Mouse (Mus musculus) intestine, embryonic 16.5 days (tissue): ENCODE data around the gene Ptpn7. TPM values are rescaled to one million over a fixed set of nuclear protein-coding genes. Genes with fewer than 3 reads are reported as not detected.
"Not testable (repeated sequence)": the region's sequence is repeated elsewhere in the genome, so short reads cannot be mapped to it uniquely, and the experiment has no call there.

Experiments
- ATAC-seq: fragments of 200-750 bp; cut with Nextera tagmentation; 2 replicates; pipeline ENCODE4 v1.8.0; 2017; ENCODE audit warnings: moderate TSS enrichment, moderate library complexity
- H3K27ac ChIP-seq: fragments of 300-500 bp; sonication (generic); 2 replicates; pipeline ENCODE4 v1.5.1; 2014; ENCODE audit warnings: mild to moderate bottlenecking, low read length
- H3K27me3 ChIP-seq: fragments of 300-500 bp; sonication (generic); replicated peaks from 2 replicates; pipeline ENCODE4 v1.6.1; 2014; ENCODE audit warnings: low read length, control low read depth, mixed read lengths; ENCODE audit not compliant: control insufficient read depth, insufficient read depth
- H3K36me3 ChIP-seq: fragments of 300-500 bp; sonication (generic); 2 replicates; pipeline ENCODE4 v1.6.1; 2014; ENCODE audit warnings: low read length, control low read depth; ENCODE audit not compliant: control insufficient read depth, insufficient read depth
- H3K4me1 ChIP-seq: fragments of 300-500 bp; sonication (generic); 2 replicates; pipeline ENCODE4 v1.6.1; 2014; ENCODE audit warnings: low read length, control low read depth, mixed read lengths; ENCODE audit not compliant: control insufficient read depth, insufficient read depth
- H3K4me2 ChIP-seq: fragments of 300-500 bp; sonication (generic); 2 replicates; pipeline ENCODE4 v1.6.1; 2014; ENCODE audit warnings: low read depth, low read length, control low read depth
- H3K4me3 ChIP-seq: fragments of 300-500 bp; sonication (generic); 2 replicates; pipeline ENCODE4 v1.5.1; 2014; ENCODE audit warnings: mild to moderate bottlenecking, low read length
- H3K9ac ChIP-seq: fragments of 300-500 bp; sonication (generic); 2 replicates; pipeline ENCODE4 v1.6.1; 2014; ENCODE audit warnings: low read depth, low read length
- H3K9me3 ChIP-seq: fragments of 300-500 bp; sonication (generic); 2 replicates; pipeline ENCODE4 v1.6.1; 2016; ENCODE audit warnings: low read length, control low read depth; ENCODE audit not compliant: control insufficient read depth
- WGBS: fragments of 180-500 bp; shearing (Covaris S2); extraction: QIAGEN DNeasy Blood & Tissue Kit; methylation state at CpG from one replicate; pipeline ENCODE4 v1.1.7; 2014; 5-methylcytosine and 5-hydroxymethylcytosine counted together
- polyA plus RNA-seq: library from polyadenylated mRNA; unstranded; fragments of >200 nt; fragmentation: Nextera tagmentation; extraction: Ambion mirVana; gene quantifications from 2 replicates; pipeline ENCODE4 v1.2.1, GENCODE M21; 2015

Gene Ptpn7
- polyA plus RNA-seq, 1 experiment from 2014 or later, result 2.9 TPM

DNA sequence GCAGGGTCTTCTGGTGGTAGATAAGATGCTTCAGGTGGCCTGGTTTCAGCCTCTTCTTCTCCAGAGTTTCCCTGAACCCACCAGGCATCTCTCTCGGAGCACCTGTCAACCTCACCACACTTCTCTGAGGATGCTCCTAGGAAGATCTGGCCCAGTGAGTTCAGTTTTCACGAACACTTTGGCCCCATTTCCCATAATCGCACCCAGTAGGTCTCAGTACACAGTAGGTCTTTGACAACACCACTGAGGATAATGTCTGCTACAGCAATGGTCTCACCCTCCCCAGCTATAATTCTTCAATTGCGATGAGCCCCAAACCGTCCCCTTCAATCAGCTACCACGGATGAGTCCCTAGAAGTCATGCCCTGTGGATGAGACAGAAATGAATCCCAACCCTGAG is 35.1 kb upstream of the Ptpn7 start:
- no peak overlapping the region for H3K4me3 ChIP-seq
- no peaks in the 10 kb centered on the region for H3K4me1 ChIP-seq
- H3K27ac ChIP-seq, result no peak overlapping the region
- ATAC-seq, result no peak
- H3K9ac ChIP-seq, result no peak overlapping the region
- H3K4me2 ChIP-seq, result no peak overlapping the region
- peaks cover 7% of the 10 kb centered on the region; the same call in 1 of the 2 replicates for H3K27me3 ChIP-seq
- WGBS, result 92% methylated on average over 6 of the region's 6 CpGs
- no peaks in the 10 kb centered on the region for H3K36me3 ChIP-seq
- H3K9me3 ChIP-seq, result no peaks in the 10 kb centered on the region

DNA sequence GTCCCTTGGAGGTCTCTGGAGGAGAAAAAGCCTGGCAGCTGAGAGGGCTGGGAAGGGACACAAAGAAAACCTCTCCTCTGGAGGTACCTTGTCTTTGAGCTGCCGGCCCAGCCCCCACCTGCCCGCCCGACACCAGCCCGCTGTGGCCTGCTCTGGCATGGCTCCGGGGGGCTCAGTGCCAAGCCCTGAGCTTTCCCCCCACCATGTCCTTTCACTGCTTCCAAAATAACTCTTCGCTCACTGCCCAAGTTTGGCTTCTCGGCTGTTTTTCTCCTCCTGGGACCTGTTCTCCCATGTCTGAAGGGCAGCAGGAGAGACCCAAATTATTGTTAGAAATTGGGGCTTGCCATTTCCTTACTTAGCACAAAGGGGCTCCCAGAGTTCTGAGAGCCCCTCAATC is 34.1 kb upstream of the Ptpn7 start:
- Histone ChIP-seq H3K27me3 (peaks cover 14% of the 10 kb centered on the region; the same call in 1 of the 2 replicates), H3K4me2 (no peak overlapping the region), H3K4me3 (no peak overlapping the region), H3K9ac (no peak overlapping the region), H3K9me3 (no peaks in the 10 kb centered on the region), H3K36me3 (no peaks in the 10 kb centered on the region), H3K4me1 (no peaks in the 10 kb centered on the region), H3K27ac (no peak overlapping the region)
- no peak for ATAC-seq
- WGBS, result 95% methylated on average over 7 of the region's 7 CpGs

DNA sequence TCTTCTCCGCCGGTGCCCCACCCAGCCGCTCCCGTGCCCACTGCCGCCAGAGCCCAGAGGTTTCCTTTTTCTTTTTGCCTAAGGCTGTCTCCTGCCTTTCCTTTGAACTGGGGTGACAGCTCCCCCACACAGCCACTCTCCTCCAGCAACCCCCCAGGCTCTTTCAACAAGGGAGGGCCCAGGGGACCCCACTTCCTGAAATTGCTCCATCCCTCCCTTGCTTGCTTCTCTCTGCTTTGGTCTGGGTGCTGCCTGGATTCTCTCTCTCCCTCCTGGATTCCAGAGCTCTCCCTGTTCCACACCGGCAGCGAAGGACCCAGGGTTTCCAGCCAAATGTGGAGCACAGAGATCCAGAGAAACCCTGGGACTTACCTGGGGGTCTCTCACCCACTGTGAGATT is 32.1 kb upstream of the Ptpn7 start:
- H3K27ac ChIP-seq, result no peak overlapping the region
- H3K36me3 ChIP-seq, result no peaks in the 10 kb centered on the region
- H3K9me3 ChIP-seq, result no peaks in the 10 kb centered on the region
- no peak overlapping the region for H3K4me3 ChIP-seq
- no peak overlapping the region for H3K9ac ChIP-seq
- H3K4me2 ChIP-seq, result no peak overlapping the region
- peaks cover 7% of the 10 kb centered on the region for H3K4me1 ChIP-seq
- 51% methylated on average over 7 of the region's 7 CpGs for WGBS
- no peak for ATAC-seq
- H3K27me3 ChIP-seq, result peaks cover 33% of the 10 kb centered on the region

DNA sequence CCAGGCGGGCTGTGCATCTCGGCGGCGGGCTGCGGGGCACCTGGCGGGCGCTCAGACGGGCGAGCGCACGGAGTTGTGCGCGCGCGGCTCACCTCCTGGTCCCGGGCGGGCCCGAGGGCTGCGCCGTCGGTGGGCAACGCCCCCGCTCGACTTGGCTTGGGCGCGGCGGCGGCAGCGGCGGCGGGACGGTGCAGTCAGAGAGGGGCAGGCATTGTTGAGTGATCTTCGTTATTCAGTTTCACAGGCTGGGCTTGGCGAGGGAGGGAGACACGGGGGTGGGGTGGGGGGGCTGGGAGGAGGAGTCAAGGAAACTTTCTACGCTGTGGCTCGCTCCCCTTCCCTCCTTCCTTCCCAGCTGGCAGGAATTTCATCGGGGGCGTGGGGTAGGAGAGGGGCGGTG is 27.4 kb upstream of the Ptpn7 start, which contains the start of gene Lgr6:
TSS of gene Lgr6 (minus strand) at position 153 of the 400 bp plus-strand sequence.
- 0% methylated on average over 38 of the region's 40 CpGs for WGBS
- Histone ChIP-seq H3K9ac (0 out of 2 replicates have a peak within 1 kb of the TSS, but pooled peaks have one; percentile 31), H3K27me3 (peaks cover 42% of the 10 kb centered on the region)

DNA sequence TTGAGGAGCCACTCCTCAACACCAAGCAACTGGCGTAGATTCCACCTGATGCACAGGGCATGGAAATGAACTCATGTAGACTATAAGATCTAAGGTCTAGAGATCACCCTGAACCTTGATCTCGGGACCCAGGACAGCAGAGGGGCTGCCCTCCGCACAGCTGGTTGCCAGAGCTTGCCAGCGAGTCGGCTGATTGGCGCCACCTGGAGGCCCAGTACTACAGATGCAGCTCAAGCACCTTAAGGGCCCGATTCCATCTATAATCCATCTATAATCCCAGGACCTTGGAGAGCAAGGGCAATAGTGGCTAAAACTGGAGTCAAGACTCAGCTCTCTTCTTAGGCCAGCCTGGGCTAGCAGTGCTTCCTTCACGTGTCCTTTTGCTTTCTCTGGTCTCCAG is 26.5 kb upstream of the Ptpn7 start:
- no peak overlapping the region for H3K9ac ChIP-seq
- H3K27ac ChIP-seq, result no peak overlapping the region
- no peaks in the 10 kb centered on the region for H3K36me3 ChIP-seq
- peaks cover 8% of the 10 kb centered on the region for H3K4me1 ChIP-seq
- no peak overlapping the region for H3K4me2 ChIP-seq
- no peaks in the 10 kb centered on the region for H3K9me3 ChIP-seq
- WGBS, result 1% methylated on average over 8 of the region's 8 CpGs
- peak; percentile 26 for ATAC-seq
- H3K4me3 ChIP-seq, result no peak overlapping the region
- H3K27me3 ChIP-seq, result peaks cover 37% of the 10 kb centered on the region

More for the DNA sequence above, 27.4 kb upstream of the Ptpn7 start, which contains the start of gene Lgr6:
- peak; percentile 47 for ATAC-seq
- Histone ChIP-seq H3K4me1 (peaks cover 8% of the 10 kb centered on the region), H3K9me3 (no peaks in the 10 kb centered on the region), H3K4me2 (peak within 1 kb of the TSS; percentile 76), H3K27ac (no peak within 1 kb of the TSS), H3K36me3 (no peaks in the 10 kb centered on the region), H3K4me3 (peak within 1 kb of the TSS; percentile 49)

DNA sequence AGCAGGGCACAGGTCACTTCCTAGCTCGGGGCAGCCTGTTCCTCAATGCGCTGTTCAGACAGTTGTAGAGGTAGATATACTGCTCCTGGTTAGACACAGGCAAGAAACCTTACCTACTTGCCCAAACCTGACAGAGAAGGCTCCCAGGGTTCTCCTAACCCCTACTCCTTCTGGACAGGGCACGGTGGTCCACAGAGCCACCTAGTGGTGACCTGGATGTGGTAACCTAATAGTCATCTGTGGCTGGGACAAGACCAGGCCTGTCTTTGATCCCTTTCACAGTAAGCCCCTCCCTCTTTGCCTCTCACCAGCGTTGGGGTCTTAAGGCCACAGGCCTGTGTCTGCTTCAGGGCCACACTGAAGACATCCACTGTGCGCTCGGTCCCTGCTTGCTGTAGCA is 23.9 kb upstream of the Ptpn7 start:
- Histone ChIP-seq H3K27me3 (peaks cover 28% of the 10 kb centered on the region), H3K9ac (no peak overlapping the region), H3K27ac (no peak overlapping the region), H3K9me3 (no peaks in the 10 kb centered on the region), H3K4me1 (peaks cover 8% of the 10 kb centered on the region), H3K4me2 (no peak overlapping the region), H3K4me3 (no peak overlapping the region), H3K36me3 (no peaks in the 10 kb centered on the region)
- ATAC-seq, result no peak
- 46% methylated on average over 6 of the region's 6 CpGs for WGBS

DNA sequence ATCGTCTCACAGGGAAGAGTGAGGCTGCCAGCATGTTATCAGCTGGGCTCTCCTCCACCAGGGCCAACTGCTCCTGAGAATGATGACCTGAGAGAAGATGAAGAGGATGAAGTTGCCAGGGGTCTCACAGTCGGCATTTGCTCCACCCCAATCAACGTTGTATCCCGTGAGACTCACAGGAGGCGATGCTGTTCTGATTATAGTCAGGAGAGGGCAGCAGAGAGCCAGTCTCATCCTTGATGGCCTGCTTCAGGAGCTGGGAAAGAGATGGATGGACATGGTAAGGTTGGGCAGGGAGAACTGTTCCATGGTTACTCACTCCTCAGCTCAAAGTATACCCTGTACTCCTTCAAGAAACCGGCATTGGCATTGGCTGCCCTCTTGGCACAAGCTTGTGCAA is 22.4 kb upstream of the Ptpn7 start:
- no peak for ATAC-seq
- no peak overlapping the region for H3K9ac ChIP-seq
- peaks cover 4% of the 10 kb centered on the region; the same call in 1 of the 2 replicates for H3K4me1 ChIP-seq
- peaks cover 14% of the 10 kb centered on the region for H3K27me3 ChIP-seq
- no peak overlapping the region for H3K4me3 ChIP-seq
- H3K36me3 ChIP-seq, result no peaks in the 10 kb centered on the region
- no peak overlapping the region for H3K4me2 ChIP-seq
- no peak overlapping the region for H3K27ac ChIP-seq
- no peaks in the 10 kb centered on the region for H3K9me3 ChIP-seq
- WGBS, result 20% methylated on average over 6 of the region's 6 CpGs

DNA sequence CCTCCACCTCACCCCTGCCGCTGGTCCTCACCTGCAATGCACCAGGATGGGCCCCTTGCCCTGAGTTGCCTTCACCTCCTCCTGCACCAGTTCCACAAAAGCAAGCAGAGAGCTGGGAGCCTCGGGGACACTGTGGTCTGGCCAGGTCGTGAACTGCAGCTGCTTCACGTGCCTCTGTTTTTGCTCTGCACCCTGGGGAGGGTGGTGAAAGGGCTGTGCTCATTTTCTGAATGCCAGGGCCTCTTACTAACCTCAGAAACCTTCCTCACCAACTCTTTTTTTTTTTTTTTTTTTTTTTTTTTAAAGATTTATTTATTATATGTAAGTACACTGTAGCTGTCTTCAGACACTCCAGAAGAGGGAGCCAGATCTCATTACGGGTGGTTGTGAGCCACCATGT is 21.2 kb upstream of the Ptpn7 start:
- not testable (repeated sequence) for H3K9me3 ChIP-seq, H3K4me1 ChIP-seq, H3K27ac ChIP-seq, H3K36me3 ChIP-seq, H3K9ac ChIP-seq, H3K4me2 ChIP-seq, H3K4me3 ChIP-seq, H3K27me3 ChIP-seq, ATAC-seq
- WGBS, result 57% methylated on average over 4 of the region's 5 CpGs

DNA sequence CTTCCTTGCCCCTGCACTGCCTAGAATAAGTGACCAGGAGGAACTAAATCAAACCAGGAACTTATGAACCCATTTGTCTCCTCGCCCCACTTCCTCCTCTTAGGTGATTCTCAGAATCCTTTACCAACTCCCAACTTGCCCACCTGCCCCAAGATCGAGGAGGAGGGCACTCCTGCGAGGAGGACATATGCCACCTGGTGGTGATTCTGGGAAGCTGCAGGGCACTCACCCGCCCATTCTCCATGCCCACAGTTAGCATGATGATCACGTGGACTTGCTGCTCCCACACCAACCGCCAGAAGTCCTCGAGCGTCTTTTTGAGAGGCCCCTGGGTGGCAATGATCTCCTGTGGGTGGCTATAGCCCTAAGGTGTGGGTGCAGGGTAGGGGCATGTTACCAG is 19.8 kb upstream of the Ptpn7 start:
- 8% methylated on average over 8 of the region's 8 CpGs for WGBS
- no peak overlapping the region for H3K27ac ChIP-seq
- no peak for ATAC-seq

More for the DNA sequence above, 19.8 kb upstream of the Ptpn7 start:
- Histone ChIP-seq H3K4me2 (no peak overlapping the region), H3K27me3 (0 out of 2 replicates have a peak, but pooled peaks cover under 1% of the 10 kb centered on the region), H3K4me1 (no peaks in the 10 kb centered on the region), H3K9ac (no peak overlapping the region), H3K36me3 (no peaks in the 10 kb centered on the region), H3K9me3 (no peaks in the 10 kb centered on the region), H3K4me3 (no peak overlapping the region)
